Mouse (Mus musculus) thymus, postnatal 10 days (tissue): ENCODE data around the gene 1700069L16Rik.

ENCODE experiments used
- DNase-seq, 2 experiments: peaks; one replicate each; pipeline ENCODE4 v3.0.0; 2021; ENCODE audit warnings: low spot score in 2 of 2

The 1700069L16Rik gene

DNA sequence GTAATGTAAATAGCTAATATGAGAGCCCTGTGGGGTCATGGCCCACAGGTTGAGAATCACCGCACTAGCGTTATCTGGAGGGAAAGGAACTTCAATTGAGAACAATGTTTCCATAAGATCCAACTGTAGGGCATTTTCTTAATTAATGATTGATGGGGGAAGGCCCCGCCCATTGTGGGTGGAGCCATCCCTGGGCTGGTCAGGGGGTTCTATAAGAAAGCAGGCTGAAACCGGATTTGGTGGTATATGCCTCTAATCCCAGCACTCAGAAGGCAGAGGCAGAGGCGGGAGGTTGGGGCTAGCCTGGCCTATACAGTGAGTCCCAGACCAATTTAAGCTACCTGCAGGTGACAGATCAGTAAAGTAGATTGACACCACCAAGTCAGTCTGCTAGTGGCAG is 9.8 kb upstream of the 1700069L16Rik start:
- DNase-seq: no peak

DNA sequence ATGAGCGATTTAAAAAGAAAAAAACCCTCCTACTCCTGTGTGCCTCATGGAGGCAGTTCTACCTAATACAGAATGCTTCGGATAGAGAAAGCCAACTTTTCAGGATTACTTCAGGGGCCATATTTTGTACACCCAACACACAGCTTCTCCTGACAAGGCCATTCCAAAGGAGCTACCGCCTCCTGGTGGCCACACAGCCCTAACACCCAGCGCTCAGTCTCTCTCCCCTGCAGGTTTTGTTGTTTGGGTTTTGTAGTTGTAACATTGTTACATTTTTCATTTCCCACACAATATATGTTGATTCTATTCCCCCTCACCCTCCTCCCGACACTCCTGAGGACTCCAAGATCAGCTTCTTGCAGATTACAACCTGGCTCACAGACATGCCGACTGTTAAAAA is 7.6 kb upstream of the 1700069L16Rik start:
- peak in 1 of 2 experiments; percentile 67 for DNase-seq

DNA sequence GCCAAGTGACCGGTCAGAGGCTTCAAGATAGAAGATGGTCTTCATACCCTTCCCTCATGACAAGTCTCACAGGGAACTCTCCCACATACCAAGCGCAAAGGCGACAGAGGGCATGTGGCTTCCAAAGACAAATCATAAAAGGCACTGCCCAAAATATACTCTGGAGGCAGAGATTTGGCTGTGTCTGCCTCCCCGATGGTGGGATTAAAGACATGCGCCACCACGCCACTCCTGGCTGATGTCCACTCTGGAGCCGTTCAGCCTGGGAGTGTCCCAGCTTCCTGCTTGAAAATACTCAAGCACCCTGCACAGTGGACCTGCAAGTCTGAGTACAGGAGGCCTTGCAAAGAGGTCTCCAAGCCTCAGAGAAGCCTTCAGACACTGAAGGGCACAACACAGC is 6.6 kb upstream of the 1700069L16Rik start:
- no peak for DNase-seq

DNA sequence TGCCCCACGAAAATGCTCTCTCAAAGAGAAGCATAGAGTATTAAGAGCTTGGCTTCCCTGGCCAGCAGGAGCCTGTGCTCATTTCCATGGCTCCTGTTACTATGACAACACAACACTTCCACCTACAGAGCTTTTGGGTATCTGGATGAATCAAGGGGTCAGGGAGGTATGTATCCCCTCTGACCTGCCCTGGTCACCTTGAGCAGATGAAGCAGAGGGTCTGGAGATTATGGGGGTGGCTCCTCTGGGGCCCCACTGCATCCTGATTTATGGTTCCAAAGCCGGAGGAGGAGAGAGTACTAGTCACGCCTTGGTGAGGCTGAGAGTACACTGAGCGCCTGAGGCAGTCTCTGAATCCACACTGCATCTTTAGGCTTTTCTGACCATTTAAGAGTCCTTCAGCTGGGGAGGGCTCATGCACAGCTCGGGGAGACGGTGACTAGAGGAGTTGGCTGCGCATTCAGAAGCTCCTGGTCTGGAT is 6.1 kb upstream of the 1700069L16Rik start:
- DNase-seq: no peak

DNA sequence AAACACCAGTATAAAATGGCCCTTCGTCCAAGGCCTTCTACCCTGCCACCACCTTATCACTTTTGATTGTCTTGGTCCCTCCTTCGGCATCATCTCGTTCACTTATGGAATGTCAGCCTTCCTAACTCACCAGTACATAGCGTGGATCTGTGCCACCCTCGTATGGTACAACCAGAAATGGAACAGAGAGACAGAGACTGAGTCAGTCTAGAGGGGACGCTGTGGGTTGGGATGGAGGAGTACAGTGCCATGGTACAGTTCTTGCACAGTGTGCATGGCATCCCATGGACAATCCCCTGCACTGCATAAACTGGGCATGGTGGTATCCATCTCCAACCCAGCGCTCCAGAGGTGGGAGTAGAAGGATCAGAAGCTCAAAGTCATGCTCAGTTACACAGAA is 4.1 kb upstream of the 1700069L16Rik start:
- no peak for DNase-seq

DNA sequence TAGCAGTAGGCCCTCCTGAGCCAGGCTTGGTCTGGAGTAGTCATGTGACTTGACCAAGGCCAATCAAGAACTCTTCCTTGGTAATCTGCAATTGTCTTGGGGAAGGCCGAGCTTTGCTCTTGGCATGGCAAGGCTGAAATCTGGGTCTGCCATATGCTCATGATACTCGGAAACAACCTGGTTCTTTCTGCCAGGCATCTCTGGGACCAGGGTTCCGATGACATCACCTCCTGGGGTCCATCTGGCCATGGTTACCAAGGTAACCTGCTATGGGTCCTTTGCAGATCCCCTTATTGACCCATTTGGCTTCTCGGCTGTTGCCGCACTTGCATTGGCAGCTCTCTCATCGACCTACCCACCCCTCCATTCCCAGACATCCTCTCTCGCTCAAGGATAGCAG is 3.4 kb upstream of the 1700069L16Rik start:
- DNase-seq: no peak

DNA sequence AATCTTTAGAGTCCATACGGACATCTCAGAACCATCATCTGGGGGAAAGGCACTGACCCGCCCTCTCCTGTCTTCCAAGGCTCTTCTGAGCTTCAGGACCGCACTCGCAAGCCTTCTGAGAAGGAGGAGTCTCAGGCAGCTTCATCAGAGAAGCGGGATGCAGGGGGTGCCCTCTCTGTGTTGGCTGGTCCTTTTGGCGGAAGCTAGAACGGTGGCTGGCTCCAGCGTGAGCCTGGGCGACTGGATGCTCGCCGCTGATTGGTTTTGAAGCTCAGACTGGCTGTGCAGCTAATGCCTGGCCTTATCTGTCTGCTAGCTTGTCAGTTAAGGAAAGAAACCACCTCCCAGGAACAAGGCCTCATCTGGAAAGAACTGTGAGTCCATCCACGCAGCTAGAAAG is 2.7 kb upstream of the 1700069L16Rik start:
- DNase-seq: no peak

DNA sequence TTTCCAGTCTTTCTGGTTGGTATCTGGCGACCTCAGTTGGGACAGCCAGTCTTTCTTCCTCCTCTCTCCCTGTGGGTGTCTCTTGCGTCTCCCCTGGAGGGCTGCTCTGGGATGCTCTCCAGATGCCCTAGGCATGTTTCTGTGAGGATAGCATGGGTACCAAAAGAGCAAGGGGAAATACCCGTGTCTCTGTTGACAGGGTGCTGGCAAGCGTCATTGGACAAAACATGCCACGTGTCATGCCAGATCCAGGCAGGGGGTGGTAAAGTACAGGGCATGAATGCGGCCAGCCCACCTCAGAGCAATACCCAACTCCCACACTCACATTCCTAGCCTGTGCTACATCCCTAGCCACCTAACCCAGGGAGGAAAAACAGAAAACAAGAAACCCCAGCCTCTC is 2.0 kb upstream of the 1700069L16Rik start:
- DNase-seq: no peak

DNA sequence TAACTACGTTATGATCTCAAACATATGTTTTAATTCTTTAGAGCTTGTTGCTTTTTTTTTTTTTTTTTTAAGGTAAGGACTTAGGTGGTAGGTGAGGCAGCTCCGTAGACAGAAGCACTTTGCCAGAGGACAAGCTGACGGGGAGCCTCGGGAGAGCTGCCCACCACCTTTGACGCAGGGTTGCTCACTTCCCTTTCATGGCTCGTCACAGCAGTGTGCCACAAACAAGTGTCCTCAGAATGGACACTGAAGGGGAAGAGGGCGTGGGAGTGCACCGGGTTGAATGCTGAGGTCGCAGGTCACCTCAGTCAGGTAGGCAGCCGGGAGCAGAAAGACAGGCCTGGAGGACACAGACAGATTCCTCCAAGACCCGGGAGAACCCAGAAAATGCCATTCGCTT is 845 bp upstream of the 1700069L16Rik start:
- no peak for DNase-seq

DNA sequence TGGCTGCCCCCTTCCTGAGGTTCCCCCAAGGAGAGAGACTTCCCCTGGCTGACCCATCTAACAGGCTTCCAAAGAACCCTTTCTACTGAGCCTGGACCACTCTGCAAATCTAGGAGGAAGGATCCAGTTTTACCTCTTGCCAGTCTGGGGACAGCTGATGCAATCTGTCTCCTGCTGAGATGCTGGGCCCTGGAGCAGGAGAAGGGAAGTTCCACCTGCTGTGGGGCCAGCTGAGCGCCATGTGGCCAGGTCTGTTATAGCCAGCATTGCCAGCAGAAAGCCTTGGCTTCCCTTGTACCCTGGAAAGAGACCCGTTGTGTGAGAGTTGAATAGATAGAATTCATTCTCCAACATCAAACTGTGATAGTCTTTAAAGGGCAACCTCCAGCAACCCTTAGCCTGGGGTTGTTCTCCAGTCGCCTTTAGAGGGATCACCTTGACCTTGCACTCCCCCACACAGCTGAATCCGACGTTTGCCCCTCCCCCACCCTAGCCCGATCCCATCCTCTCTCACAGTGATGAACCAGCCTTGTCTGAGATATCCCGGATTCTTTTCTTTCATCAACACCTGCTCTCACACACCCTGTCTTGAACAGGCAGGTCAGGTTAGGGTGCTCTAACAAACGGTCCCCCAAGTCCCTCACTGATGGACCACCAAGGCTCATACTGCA is 870 bp downstream of the 1700069L16Rik start:
- DNase-seq: no peak

DNA sequence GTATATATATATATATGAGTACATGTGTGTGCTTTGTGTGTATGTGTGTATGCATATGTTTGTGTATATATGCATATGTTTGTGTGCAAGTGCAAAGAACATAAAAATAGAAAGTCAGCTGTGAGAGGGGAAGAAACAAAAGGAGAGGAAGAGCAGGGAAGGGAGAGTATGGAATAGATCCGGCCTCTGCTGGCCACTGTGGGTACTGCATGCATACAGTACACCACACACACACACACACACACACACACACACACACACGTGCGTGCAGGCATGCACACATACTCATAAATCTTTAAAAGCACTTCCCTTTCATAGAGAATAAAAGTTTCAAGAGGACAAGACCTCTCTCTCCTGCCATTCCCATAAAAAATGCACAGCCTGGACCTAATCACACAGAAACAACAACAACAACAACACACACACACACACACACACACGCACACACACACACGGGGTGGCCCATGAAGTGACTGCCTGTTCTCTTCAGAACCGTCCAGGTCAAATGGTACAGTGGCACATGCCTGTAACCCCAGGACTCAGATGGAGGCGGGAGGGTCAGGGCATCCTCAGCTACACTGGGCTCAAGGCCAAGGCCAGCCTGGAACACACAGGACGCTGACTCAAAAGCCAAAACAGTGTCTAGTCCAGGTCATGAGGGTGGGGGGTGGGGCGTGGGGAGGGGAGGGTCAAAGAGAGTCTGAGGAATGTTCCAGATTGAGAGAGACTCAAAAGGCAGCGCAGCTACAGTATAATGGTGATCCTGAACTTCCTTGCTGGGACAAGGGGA is 2.2 kb downstream of the 1700069L16Rik start:
- DNase-seq: no peak

DNA sequence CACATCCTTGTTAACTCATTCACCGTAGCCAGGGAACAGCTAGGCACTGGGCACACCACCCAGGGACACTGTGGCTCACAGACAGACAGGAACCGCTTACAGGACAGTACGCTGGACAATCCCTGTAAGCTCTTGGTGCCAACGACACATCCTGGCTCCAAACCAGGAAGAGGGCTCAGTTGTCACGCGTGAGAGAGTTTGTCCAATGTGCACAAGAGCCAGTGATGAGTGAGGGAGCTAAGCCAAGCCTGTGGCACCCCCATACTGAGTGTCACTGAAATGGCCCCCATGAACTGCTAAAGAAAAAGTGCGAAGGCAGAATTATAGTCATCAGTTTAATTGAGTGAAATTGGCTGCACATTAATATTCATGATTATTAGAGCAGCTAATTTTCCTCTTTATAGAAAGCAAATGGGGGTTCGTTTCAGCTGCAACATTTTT is 5.3 kb downstream of the 1700069L16Rik start:
- no peak for DNase-seq

DNA sequence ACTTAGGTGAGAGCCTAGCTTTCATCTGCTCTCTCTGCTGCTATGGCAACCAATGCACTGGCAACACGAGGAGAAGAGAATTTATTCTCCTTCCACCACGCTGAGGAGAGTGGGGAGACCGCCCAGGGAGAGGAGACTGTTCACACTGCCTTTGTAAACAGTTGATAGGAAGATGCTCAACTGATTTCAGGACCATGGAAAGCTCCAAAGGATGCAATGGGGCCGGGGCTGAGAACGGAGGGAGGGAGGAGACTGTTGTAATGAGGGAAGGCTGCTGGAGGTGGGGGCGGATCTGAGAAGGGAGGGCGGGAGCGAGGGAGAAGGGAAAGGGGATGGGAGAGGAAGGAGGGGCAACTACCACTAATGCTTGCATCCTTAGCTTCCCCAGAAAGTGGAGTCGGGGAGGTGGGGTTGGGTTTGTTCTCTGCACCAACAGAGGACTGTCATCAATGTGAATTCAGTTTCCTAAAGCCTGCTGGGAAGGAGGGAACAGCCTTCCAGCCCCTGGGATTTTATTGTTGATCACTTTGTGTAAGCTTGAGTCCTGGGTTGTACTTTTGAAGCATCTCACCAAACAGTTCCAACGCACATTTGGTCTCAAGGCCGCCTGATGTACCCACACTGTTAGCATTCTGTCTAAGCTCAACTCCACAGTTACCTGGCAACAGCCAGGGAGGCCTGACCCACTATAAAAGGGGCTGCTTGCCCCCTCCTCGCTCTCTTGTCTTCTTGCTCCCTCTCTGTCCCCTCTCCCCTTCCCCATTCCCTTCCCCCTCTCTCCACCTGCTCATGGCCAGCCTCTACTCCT is 7.8 kb downstream of the 1700069L16Rik start:
- DNase-seq: peak in 1 of 2 experiments; percentile 37

DNA sequence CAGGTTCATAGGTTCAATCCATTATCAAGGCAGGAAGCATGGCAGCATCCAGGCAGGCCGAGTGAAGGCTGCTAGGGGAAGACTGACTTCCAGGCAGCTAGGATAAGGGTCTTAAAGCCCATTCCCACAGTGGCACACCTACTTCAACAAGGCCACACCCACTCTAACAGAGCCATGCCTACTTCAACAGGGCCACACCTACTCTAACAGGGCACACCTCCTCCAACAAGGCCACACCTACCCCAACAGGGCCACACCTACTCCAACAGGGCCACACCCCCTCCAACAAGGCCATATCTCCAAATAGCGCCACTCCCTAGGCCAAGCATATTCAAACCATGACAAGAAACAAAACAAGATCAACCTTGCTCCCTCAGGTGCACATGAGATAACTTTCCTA is 11.7 kb downstream of the 1700069L16Rik start:
- no peak for DNase-seq

DNA sequence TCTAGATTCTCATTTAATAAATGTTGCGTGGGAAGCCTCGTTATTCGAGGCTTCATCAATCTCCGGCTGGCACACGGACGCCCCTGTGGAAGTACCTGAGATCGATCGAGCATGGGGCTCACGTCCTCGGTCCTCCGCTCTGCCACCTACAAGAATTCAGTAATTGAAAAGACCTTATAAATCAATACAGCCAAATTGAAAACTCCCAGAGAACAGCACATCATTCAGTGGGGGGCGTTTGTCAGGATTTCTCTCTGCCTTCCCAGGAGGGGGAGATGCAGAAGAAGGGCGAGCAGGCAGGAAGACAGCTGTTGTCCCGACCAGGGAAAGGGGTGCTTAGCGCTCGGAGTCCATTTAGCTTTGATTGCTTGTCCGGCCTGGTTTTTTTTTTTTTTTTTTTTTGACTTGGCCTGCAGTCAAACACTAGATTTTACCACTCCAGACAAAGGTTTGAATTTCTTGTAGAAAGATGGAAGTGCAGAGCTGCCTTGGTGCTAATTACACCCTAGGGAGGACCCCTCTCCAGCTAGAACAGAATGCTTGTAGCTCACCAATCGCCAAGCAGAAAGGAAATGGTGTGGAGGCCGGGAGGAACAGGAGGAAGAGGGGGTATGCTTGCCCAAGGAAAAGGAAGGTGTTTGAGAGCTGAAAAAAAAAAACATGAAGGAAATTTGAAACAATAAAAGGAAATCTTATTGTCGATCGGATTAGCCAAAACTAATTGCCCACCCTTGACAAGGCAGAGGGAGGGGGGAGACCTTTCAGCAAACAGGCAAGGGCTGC is 20.6 kb downstream of the 1700069L16Rik start:
- DNase-seq: no peak

DNA sequence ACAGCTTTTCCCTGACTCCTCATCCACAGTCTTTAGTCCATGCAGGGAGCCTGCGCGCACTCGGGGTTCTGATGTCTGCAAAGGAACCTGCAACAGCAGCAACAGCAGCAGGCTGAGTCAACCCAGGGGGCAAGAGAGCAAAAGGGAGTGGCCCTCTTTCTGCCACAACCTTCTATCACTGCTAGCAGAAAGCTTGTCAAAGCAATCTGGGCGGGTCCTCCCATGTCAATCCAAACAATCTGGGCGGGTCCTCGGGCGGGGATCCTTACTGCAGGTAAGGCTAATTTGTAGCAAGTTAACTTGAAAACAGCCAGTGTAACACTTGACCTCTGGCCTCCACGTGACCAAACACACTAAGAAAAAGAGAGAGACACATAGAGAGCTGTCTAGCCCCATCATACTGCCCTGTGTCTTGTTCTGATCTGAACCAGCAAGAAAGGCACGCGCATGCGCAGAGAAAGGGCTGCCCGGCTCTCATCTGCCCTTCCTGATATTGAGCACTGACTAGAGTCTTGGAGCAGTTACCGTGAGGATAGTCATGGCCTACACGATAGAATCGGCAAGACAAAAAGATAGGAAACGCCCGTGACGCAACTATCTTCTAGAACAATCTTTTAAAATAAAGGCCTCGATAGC is 24.1 kb downstream of the 1700069L16Rik start:
- no peak for DNase-seq

DNA sequence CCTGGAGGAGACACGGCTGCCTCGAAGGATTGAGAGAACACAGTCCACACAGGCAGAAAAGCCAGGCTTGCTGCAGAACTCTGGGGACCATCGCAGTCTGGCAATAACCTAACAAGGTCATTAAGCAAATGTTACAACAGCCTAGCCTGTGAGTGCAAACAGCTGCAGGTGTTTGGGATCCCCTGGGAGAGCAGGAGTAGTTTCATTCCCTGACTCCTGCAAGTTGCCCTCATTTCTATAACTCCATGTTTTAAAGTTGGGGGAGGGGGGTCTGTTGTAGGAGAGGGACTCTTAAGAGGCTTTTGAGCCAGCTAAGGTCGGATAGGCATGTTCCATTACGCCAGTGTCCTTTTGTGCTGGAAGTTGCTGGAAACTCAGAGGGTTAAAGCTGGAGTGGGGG is 30.2 kb downstream of the 1700069L16Rik start:
- DNase-seq: no peak

DNA sequence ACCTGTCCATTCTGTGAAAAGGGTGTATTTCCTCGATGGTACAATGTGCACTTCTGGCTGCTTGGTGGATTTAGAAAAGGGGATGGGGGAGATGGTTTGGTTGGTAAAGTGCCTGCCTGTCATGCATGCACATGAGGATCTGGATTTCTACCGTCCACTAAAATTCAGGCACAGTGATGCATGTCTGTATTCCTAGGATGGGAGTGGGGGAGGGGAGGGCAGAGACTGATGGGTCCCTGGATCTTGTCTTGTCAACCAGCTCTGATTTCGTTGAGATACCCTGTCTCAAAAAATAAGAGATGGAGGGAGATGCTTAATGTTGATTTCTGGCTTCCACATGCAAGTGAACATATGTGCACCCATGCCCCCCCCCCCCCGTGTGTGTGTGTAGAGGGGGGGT is 30.6 kb downstream of the 1700069L16Rik start:
- no peak for DNase-seq

DNA sequence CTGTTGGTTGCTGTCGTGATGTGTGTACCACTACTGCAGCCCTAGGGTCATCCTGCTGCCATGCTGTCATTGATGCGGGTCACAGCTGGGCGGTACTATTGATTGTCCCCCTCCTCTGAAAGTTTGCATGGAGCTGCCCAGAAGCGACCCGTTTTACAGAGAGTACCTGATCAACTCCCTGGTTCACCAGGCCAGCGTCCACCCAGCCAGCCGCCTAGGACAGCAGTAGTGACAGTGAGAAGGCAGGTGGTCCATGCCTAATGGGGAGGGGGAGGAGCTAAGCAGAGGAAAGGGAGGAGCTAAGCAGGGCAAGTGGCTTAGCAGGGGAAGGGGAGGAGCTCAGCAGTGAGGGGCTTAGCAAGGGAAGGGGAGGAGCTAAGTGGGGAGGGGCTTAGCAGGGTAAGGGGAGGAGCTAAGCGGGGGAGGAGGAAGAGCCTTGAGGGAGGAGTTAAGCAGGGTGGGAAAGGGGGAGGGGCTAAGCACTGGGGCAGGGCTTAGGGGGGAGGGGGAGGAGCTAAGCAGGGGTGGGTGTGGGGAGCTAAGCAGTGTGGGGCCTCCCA is 31.3 kb downstream of the 1700069L16Rik start:
- DNase-seq: no peak

DNA sequence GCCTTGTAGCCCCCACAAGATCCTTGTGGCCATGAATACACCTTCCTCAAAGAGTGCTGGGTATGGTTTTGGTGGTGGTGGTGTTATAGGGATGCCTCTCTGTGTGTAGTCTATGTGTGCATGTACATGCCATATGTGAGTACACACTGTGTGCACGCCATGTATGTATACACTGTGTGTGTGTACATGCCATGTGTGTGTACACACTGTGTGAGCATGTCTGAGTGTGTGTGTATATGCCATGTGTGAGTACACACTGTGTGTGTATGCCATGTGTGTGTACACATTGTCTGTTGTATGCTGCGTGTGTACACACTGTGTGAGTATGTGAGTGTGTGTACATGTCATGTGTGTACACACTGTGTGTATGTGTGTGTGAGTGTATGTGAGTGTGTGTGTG is 33.7 kb downstream of the 1700069L16Rik start:
- no peak for DNase-seq

DNA sequence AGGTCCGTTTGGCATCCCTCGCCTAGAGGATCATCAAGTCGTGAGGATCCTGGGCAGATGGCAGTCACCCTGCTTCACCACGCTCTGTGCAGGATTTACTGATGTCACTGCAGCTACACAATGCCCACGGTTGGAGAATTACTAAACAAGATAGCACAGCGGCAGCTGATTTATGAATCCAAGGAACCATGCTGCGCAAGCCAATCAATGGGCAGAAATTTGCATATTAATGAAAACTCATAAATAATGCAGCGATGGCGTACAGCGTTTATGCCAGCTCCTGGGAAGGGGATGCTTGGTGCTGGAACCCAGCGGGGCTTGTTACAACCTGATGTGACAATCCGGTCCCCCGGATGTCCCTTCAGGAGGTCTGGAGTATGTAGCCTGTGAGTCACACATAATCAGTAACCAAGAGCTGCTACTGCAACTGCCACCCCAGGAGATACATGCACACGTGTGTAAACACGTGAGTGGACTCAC is 34.5 kb downstream of the 1700069L16Rik start:
- DNase-seq: no peak
